Mouse (Mus musculus) heart, adult 8-10 months (tissue): Measurements from ENCODE around the gene Orai3. TPM values are rescaled to one million over a fixed set of nuclear protein-coding genes. Genes with fewer than 3 reads are reported as not detected.

Experiments used
- total RNA-seq, 4 experiments: library from RNA; stranded (reverse); gene quantifications; 2 replicates each; pipeline ENCODE4 v1.2.4; 2022

Gene Orai3
- total RNA-seq, 4 experiments from 2014 or later: 20.0 to 26.6 (median 24.7) TPM

Other genes with a start within 250 kb of the Orai3 start
- gene Tmem265, start 208.4 kb upstream of the Orai3 start, total RNA-seq: not detected
- gene Phkg2, start 196.5 kb upstream of the Orai3 start, total RNA-seq: 10 to 100 TPM; 12.1 to 20.9 (median 17.3) TPM
- 10 to 100 TPM; 10.1 to 15.2 (median 14.4) TPM for gene Ccdc189, start 181.2 kb upstream of the Orai3 start, total RNA-seq
- 10 to 100 TPM; 38.1 to 42.6 (median 40.3) TPM for gene Rnf40, start 181.0 kb upstream of the Orai3 start, total RNA-seq
- 10 to 100 TPM; 19.9 to 23.4 (median 20.0) TPM for gene Zfp629, start 154.0 kb upstream of the Orai3 start, total RNA-seq
- 10 to 100 TPM; 37.6 to 44.6 (median 41.4) TPM for gene Bcl7c, start 60.9 kb upstream of the Orai3 start, total RNA-seq
- 10 to 100 TPM in 3 of 4 experiments, 1 to 10 TPM in 1; 9.4 to 12.3 (median 10.2) TPM for gene Ctf1, start 57.1 kb upstream of the Orai3 start, total RNA-seq
- not detected for gene Ctf2, start 37.6 kb upstream of the Orai3 start, total RNA-seq
- gene Fbxl19, start 25.3 kb upstream of the Orai3 start, total RNA-seq: 1 to 10 TPM; 1.9 to 4.9 (median 3.2) TPM
- gene Setd1a, start 6.9 kb downstream of the Orai3 start, total RNA-seq: 10 to 100 TPM; 15.4 to 23.1 (median 17.9) TPM
- 1 to 10 TPM; 1.9 to 3.3 (median 2.7) TPM for gene Gm49388, start 15.8 kb downstream of the Orai3 start, total RNA-seq
- gene Hsd3b7, start 30.8 kb downstream of the Orai3 start, total RNA-seq: 10 to 100 TPM; 11.8 to 14.5 (median 12.7) TPM
- gene Stx4a, start 54.5 kb downstream of the Orai3 start, total RNA-seq: 10 to 100 TPM; 61.9 to 68.0 (median 66.0) TPM
- gene Stx1b, start 54.7 kb downstream of the Orai3 start, total RNA-seq: under 1 TPM; 0.27 to 0.66 (median 0.51) TPM
- gene Zfp646, start 106.4 kb downstream of the Orai3 start, total RNA-seq: 10 to 100 TPM; 16.1 to 19.5 (median 17.9) TPM
- 1 to 10 TPM; 3.8 to 4.7 (median 4.3) TPM for gene Zfp668, start 107.0 kb downstream of the Orai3 start, total RNA-seq
- gene Prss53, start 121.2 kb downstream of the Orai3 start, total RNA-seq: 1 to 10 TPM in 1 of 4 experiments, under 1 TPM in 3; 0.29 to 1.6 (median 0.74) TPM
- under 1 TPM in 1 of 4 experiments, not detected in 3; 0.34 TPM for gene Gm21974, start 125.6 kb downstream of the Orai3 start, total RNA-seq
- gene Vkorc1, start 125.8 kb downstream of the Orai3 start, total RNA-seq: 10 to 100 TPM; 14.2 to 19.1 (median 17.3) TPM
- 100 to 1,000 TPM; 119 to 144 (median 142) TPM for gene Bckdk, start 134.3 kb downstream of the Orai3 start, total RNA-seq
- gene Kat8, start 142.7 kb downstream of the Orai3 start, total RNA-seq: 10 to 100 TPM; 13.6 to 16.8 (median 15.3) TPM
- gene Prss8, start 160.3 kb downstream of the Orai3 start, total RNA-seq: not detected
- 10 to 100 TPM in 1 of 4 experiments, 1 to 10 TPM in 3; 8.7 to 10.4 (median 8.9) TPM for gene Prss36, start 176.9 kb downstream of the Orai3 start, total RNA-seq
- gene Fus, start 197.6 kb downstream of the Orai3 start, total RNA-seq: 100 to 1,000 TPM; 129 to 232 (median 187) TPM
- gene Pycard, start 224.1 kb downstream of the Orai3 start, total RNA-seq: 10 to 100 TPM in 1 of 4 experiments, 1 to 10 TPM in 3; 5.4 to 11.0 (median 7.9) TPM
- gene Trim72, start 234.1 kb downstream of the Orai3 start, total RNA-seq: 100 to 1,000 TPM; 292 to 380 (median 338) TPM